Mouse (Mus musculus): ENCODE results near the gene Arrb2. TPM values are rescaled to one million over a fixed set of nuclear protein-coding genes. Genes with fewer than 3 reads are reported as not detected.

Arrb2 gene
- polyA plus RNA-seq, 1 experiment, result not detected

DNA sequence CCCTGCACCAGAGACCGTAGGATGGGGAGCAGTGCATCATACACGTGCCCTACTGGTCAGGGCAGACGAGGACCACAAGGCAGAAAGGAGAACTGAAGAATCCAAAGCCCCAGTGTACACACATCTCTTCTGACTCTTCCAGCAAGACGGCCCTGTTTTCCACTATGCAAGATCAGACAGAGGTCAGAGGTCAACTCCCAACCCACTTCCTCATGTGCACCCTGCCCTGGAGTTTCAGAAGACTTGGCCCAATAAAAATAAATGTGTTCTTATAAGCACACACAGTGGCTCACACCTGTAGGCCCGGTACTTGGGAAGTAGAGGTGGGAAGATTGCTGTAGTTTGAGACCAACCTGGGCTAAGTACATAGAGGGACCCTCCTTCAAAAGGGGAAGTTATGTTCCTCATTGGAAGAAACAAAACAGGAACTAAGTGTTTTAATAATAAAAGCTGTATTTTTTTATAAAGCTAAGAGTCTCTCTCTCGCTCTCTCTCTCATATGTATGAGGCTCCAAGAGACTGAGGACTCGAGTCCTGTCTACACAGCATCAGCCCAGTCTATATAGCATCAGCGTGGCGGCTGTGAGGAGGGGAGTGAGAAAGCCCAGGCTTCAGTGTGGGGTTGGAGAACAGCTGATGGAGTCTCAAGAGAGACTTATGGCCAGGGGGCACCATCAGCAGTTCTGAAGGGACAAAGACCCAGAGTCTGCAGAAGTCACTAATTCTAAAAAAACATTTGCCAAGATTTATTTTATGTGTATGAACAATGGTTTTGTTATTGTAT lies 21.0 kb downstream of the Arrb2 start:
- TF ChIP-seq POLR2A (IDR thresholded peaks at IDR 0.05; ENCODE audit: insufficient read depth, low read depth, low read length), result no peak
- TF ChIP-seq CTCF (IDR thresholded peaks at IDR 0.05; ENCODE audit: insufficient read depth, low read depth, low read length), result no peak
- H3K27ac ChIP-seq (ENCODE audit: insufficient read depth, low read depth, low read length), result no peak overlapping the region
- no peak overlapping the region for H3K4me3 ChIP-seq (ENCODE audit: insufficient read depth, low read depth, low read length)
- peaks cover 3% of the 10 kb centered on the region; the same call in 1 of the 2 replicates for H3K4me1 ChIP-seq (ENCODE audit: control insufficient read depth, insufficient read depth, low read length)
- WGBS, result 92% methylated on average over 9 of the region's 9 CpGs

DNA sequence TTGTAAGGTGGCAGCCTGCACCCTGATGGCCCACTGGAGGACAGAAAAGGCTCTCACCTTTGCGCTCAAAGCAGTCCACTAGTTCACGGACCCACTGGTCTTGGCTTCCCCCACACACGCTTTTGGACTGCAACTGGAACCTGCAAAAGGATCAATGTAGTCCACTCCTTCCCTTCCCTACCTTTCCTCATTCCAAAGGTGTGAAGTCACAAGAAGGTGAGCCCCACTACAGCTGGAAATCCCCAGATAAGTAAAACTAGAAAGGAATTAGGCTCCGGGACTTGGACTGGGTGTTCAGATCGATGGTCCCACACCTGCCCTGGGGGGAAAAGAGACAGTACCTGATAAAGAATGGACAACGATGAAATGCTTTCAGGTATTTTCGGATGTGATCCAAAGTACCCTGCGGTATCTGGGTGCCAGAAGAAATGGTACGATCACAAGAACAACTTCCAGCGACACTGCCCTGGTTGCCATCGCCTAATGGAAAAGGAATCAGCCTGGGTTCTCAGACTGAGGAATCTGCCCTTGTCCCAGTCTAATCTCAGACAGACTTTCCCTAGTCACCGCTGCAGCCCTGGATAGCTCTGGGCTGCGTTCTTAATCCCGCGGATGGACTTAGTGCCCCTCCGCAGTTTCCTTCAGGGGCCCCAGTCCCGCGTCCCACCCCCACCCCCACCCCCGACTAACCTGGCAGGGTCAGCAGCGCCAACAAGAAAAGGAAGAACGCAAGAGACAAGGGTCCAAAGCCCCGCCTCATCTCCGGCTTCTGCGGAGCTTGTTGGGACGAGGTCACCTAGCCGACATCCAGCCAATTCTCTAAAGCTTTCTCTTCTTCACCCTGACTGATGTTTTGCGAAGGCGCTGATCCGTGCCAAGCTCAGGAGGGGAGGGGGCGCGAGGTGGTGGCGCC lies 26.5 kb downstream of the Arrb2 start, which contains the start of gene Zmynd15:
Zmynd15 (plus strand) TSS at position 746 of the 913 bp plus-strand sequence.
- 21% methylated on average over 32 of the region's 32 CpGs for WGBS
- H3K4me3 ChIP-seq (ENCODE audit: insufficient read depth, low read depth, low read length), result peak within 1 kb of the TSS; percentile 48
- no peak for TF ChIP-seq CTCF (IDR thresholded peaks at IDR 0.05; ENCODE audit: insufficient read depth, low read depth, low read length)
- no peak for TF ChIP-seq POLR2A (IDR thresholded peaks at IDR 0.05; ENCODE audit: insufficient read depth, low read depth, low read length)
- H3K27ac ChIP-seq (ENCODE audit: insufficient read depth, low read depth, low read length), result no peak within 1 kb of the TSS
- H3K4me1 ChIP-seq (ENCODE audit: control insufficient read depth, insufficient read depth, low read length), result peaks cover 8% of the 10 kb centered on the region

DNA sequence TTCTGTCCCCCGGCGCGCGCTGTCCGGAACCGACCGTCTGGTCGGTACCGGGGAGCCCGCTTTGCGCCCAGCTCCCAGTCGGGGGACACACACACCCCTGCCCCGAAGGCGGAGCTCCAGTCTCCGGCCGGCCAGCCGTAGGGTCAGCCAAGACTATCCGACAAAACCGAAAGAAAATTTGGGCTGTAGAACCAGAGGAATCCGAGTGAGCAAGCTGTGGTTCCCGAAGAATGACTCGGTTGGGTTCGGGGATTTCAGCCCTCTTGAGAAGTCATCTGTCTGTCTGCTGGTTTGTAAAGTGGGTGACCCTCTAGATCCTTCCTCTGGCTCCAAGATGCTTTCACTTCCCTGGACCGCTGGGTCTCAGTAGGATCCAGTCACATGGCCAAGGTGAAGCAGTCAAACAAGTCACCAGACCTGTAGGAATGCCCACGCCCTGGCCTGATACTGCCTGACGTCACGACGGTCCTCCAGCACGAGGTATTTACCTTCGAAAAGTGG lies 27.2 kb downstream of the Arrb2 start, which contains the start of gene Cxcl16:
Cxcl16 (minus strand) TSS at position 384 of the 501 bp plus-strand sequence.
- TF ChIP-seq CTCF (IDR thresholded peaks at IDR 0.05; ENCODE audit: insufficient read depth, low read depth, low read length) (no peak), POLR2A (IDR thresholded peaks at IDR 0.05; ENCODE audit: insufficient read depth, low read depth, low read length) (no peak)
- Histone ChIP-seq H3K4me1 (ENCODE audit: control insufficient read depth, insufficient read depth, low read length) (peaks cover 8% of the 10 kb centered on the region), H3K27ac (ENCODE audit: insufficient read depth, low read depth, low read length) (no peak within 1 kb of the TSS), H3K4me3 (ENCODE audit: insufficient read depth, low read depth, low read length) (peak within 1 kb of the TSS; percentile 48)
- WGBS, result 8% methylated on average over 30 of the region's 30 CpGs

DNA sequence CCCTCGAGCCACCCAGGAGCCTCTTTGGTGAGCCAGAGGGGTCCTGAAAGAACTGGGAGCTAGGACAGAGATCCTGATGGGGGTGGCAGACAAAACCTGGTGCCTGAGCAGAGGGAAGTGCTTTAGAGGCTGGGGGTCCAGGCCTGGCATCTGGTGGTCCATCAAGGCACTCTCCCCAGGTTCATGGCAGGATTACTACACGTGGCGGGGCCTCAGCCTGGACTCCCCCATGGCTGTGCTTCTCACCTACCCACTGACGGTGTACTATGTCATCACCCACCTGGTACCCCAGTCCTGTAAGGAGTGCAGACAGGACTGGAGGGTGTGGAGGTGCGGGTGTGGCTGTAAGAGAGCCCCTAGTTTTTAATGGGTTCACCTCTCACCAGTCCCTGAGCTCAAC lies 31.5 kb downstream of the Arrb2 start:
- H3K27ac ChIP-seq (ENCODE audit: insufficient read depth, low read depth, low read length), result no peak overlapping the region
- peaks cover 14% of the 10 kb centered on the region for H3K4me1 ChIP-seq (ENCODE audit: control insufficient read depth, insufficient read depth, low read length)
- TF ChIP-seq CTCF (IDR thresholded peaks at IDR 0.05; ENCODE audit: insufficient read depth, low read depth, low read length), result no peak
- no peak for TF ChIP-seq POLR2A (IDR thresholded peaks at IDR 0.05; ENCODE audit: insufficient read depth, low read depth, low read length)
- WGBS, result 87% methylated on average over 5 of the region's 5 CpGs
- no peak overlapping the region for H3K4me3 ChIP-seq (ENCODE audit: insufficient read depth, low read depth, low read length)

DNA sequence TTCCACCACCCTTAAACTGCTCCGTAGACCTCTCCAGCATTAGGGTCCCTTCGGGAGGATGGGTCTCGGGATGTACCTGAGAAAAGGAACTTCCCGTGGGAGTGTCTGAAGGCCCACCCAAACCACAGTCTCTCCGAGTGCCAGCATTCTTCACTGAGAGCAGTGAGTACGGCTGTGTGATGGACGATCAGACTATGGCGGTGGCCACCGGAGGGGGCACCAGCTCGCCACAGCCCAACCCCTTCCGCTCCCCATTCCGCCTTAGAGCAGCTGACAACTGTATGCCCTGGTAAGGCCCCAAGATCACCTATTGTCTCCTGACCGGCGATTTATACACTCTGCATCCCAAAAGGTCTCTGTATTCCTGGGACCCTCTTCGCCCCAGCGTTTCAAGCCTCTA lies 32.8 kb downstream of the Arrb2 start:
- TF ChIP-seq CTCF (IDR thresholded peaks at IDR 0.05; ENCODE audit: insufficient read depth, low read depth, low read length) (no peak), POLR2A (IDR thresholded peaks at IDR 0.05; ENCODE audit: insufficient read depth, low read depth, low read length) (no peak)
- Histone ChIP-seq H3K4me1 (ENCODE audit: control insufficient read depth, insufficient read depth, low read length) (peaks cover 6% of the 10 kb centered on the region; the same call in 1 of the 2 replicates), H3K4me3 (ENCODE audit: insufficient read depth, low read depth, low read length) (no peak overlapping the region), H3K27ac (ENCODE audit: insufficient read depth, low read depth, low read length) (no peak overlapping the region)
- 41% methylated on average over 16 of the region's 16 CpGs for WGBS

DNA sequence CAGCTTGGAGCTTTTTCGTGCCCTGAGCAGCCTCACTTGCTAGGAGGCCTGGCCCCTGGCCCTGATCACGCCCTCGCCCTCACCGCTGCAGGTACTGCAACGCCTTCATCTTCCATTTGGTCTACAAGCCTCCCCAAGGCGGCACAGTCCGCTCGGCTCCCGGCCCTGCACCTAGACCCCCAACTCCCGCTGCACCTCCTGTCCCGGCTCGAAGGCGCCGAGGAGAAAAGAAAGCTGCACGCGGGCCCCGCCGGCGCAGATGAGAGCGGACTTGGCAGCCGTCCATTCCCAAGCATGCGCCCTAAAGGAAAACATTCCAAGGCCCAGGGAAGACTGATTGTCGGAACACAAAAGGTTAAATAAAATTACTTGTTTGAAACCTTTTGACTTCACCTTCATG lies 33.4 kb downstream of the Arrb2 start:
- H3K27ac ChIP-seq (ENCODE audit: insufficient read depth, low read depth, low read length), result no peak overlapping the region
- 14% methylated on average over 23 of the region's 23 CpGs for WGBS
- H3K4me3 ChIP-seq (ENCODE audit: insufficient read depth, low read depth, low read length), result no peak overlapping the region

DNA sequence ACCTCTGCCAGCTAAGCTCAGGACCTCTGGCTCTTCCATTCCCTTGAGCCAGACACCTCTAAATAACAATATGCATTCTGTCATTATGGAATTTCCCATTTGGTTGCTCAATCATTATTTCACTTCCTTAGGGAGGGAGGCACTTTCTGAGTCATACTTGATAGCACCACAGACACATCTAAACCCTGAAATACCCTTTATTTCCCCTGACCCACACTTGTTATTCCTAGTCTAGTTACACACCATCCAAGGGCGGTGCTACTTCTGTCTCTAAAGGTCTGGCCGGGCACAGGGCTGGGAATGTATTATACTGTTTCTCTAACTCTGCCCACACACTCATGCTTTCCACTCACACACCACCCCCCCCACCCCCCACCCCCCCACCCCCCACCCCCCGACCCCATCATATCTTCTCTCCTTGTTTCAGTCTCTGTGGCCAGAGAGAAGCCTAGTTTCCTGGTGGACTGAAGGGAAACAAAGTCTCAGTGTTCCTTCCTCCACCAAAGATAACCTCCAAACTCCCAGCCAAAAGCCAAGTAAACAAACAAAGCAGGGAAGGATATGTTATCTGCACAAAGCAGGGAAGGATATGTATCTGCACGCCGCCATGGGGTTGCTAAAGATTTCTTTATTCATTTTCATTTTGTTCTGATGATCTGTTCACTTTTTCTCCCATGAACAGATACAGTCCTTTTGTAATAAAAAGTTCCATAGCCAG lies 35.6 kb downstream of the Arrb2 start:
- 88% methylated on average over 5 of the region's 5 CpGs for WGBS
- no peak overlapping the region for H3K27ac ChIP-seq (ENCODE audit: insufficient read depth, low read depth, low read length)
- peaks cover 6% of the 10 kb centered on the region; the same call in 1 of the 2 replicates for H3K4me1 ChIP-seq (ENCODE audit: control insufficient read depth, insufficient read depth, low read length)
- H3K4me3 ChIP-seq (ENCODE audit: insufficient read depth, low read depth, low read length), result no peak overlapping the region
- TF ChIP-seq POLR2A (IDR thresholded peaks at IDR 0.05; ENCODE audit: insufficient read depth, low read depth, low read length) (no peak), CTCF (IDR thresholded peaks at IDR 0.05; ENCODE audit: insufficient read depth, low read depth, low read length) (no peak)

More for the DNA sequence above, 33.4 kb downstream of the Arrb2 start:
- peaks cover 6% of the 10 kb centered on the region; the same call in 1 of the 2 replicates for H3K4me1 ChIP-seq (ENCODE audit: control insufficient read depth, insufficient read depth, low read length)
- TF ChIP-seq CTCF (IDR thresholded peaks at IDR 0.05; ENCODE audit: insufficient read depth, low read depth, low read length) (no peak), POLR2A (IDR thresholded peaks at IDR 0.05; ENCODE audit: insufficient read depth, low read depth, low read length) (no peak)

DNA sequence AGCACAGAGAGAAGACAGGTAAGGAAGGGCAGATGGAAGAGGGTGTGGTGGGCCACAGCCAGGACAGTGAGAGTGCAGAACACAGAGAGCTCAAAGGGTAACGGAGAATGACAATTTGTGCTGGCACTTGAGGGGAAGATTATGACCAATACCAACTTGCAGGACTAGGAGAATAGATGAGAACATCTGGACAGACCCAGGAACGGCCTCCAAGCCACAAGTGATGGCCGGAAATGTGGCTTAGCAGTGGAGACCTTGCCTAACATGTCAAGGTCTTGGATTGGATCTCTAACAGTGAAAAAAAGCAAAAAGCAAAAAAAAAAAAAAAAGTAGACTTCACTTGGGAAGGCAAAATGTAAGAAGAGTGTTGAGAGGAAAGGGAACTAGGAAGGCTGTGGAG lies 37.3 kb downstream of the Arrb2 start:
- no peak overlapping the region for H3K27ac ChIP-seq (ENCODE audit: insufficient read depth, low read depth, low read length)
- 95% methylated on average over 3 of the region's 3 CpGs for WGBS
- H3K4me3 ChIP-seq (ENCODE audit: insufficient read depth, low read depth, low read length), result no peak overlapping the region
- H3K4me1 ChIP-seq (ENCODE audit: control insufficient read depth, insufficient read depth, low read length), result peaks cover 6% of the 10 kb centered on the region; the same call in 1 of the 2 replicates
- TF ChIP-seq CTCF (IDR thresholded peaks at IDR 0.05; ENCODE audit: insufficient read depth, low read depth, low read length) (no peak), POLR2A (IDR thresholded peaks at IDR 0.05; ENCODE audit: insufficient read depth, low read depth, low read length) (no peak)

Data from olfactory bulb, adult 2 months (tissue).